Mouse (Mus musculus): ENCODE results near the gene Mxra7.

The Mxra7 gene

DNA sequence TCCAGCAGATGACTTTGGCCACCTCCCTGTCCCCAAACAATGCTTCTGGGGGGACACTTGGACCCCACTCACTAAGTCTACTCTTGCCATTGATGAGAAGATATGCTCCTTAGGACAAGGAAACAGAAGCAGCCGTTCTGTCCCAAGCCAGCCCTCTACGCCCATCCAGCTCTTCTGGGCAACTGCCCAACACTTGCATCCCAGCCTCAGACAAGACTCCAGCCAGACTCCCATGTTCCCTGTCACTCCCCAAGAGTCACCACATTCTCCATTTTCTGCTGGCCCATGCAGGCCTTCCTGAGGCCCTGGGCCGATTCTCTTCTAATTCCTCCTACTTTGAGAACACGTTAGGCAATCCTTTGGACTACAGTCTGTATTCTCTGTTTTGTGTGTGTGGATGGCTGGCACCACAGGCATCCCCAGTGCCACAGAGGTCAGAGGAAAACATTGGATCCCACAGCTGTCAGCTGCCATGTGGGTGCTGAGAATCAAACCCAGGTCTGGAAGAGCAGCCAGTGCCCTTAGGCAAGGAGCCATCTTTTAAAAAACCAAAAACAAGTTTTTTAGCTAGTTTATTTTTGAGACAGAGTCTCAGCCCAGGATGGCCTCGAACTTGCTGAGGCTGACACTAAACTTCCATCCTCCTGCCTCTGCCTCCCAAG, 7.8 kb downstream of the Mxra7 start:
- no peak for DNase-seq (ENCODE audit: low spot score in 2 of 2)

DNA sequence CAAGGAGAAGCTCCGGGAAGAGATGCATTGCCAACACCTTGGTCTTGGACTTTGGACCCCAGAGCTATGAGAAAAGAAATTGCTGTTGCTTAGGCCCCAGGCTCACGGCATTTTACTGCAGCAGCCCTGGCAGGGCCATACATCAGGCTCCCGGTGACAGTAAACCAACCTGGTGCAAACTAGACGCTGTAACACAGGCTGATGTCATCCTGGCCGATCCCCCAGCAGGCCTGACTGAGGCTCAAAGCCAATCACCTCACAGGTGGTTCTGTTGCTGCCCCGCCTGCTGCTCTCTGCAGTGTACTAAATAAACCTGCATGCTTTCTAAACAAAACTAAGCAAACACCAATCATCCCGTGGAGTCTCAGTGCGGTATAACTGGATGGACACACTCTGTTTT, 9.1 kb downstream of the Mxra7 start:
- no peak for DNase-seq (ENCODE audit: low spot score in 2 of 2)

- DNase-seq (ENCODE audit: low spot score in 2 of 2): no peak
Observed at GRCm38 (mm10) chr11:116817567-116817966, 10.3 kb downstream of the Mxra7 start.

DNA sequence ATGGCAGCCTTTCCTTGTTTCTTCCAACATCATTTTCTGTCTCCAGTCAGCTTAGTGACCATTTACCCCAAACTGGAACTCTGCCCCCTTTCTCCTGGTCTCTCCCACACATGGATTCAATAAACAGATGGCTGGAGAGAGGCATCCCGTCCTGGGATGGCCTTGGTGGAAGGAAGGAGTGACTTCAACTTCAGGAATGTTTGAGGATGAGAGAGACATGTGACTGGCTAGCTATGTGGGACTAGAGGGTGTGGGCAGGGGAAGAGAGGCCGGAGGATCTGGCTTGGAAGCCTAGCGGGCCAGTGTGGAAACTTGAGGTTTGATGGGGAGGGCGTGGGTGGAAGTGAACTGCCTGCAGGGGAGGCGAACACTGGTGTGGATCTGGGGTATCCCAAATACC, 11.1 kb downstream of the Mxra7 start:
- DNase-seq (ENCODE audit: low spot score in 2 of 2): no peak

DNA sequence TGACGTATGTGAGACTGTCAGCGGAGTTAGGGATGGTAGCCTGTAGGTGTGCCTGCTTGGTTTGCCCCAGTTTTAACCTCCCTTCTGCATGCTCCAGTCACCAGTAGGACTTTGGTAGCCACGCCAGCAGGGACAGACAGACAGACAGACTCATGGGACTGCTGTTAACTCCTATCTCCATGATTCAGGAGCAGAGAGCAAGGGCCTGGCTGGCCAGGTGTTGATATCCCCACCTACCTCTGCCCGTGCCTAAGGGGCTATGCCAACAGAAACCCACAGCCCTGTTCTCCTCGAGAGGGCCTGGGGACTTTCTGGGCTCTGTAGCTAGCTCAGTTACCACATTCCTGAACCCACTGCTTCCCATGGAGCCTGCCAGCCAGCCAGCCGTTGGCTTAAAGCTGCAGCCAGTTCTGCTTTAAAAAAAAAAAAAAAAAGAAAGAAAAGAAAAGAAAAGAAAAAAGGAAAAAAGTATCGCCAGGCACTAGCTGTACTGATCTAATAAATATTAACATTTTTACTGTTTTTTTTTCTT, 12.9 kb downstream of the Mxra7 start:
- no peak for DNase-seq (ENCODE audit: low spot score in 2 of 2)

- DNase-seq (ENCODE audit: low spot score in 2 of 2): no peak
Observed at GRCm38 (mm10) chr11:116814076-116814883, 13.6 kb downstream of the Mxra7 start.

- no peak for DNase-seq (ENCODE audit: low spot score in 2 of 2)
Observed at GRCm38 (mm10) chr11:116813610-116814009, 14.2 kb downstream of the Mxra7 start.

DNA sequence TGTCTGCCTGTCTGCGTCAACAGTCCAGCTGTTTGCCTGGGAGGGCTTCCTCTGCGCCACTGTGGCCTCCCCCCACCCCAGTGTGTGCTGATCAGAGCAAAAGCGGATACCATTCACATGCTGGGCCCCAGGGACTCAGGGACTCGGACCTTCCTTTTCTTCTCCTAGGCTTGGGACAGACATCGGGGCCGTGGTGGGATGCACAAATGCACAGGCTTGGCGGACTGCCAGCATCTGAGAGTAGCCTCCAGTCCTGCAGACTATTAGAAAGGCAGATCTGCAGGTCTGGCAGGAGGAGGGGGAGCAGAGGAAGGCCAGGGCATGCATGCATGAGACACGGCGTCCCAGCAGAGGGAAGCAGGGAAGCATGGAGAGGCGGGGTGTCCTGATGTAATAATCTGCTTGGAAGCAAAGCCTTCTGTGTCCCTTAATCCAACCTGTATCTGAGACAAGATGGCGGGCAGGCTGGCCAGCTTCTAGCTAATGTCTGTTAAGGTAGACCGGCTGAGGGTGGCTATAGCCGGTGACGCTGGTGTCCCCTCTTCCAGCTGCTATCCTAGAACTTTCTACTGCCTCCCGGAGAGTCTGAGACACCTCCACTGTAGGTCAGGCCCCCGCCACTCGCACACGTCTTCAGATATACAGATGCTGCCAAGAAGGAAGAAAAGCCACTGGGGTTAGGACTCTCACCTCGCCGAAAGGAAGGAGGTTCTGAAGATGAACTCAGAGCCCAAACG, 14.9 kb downstream of the Mxra7 start:
- no peak for DNase-seq (ENCODE audit: low spot score in 2 of 2)

DNA sequence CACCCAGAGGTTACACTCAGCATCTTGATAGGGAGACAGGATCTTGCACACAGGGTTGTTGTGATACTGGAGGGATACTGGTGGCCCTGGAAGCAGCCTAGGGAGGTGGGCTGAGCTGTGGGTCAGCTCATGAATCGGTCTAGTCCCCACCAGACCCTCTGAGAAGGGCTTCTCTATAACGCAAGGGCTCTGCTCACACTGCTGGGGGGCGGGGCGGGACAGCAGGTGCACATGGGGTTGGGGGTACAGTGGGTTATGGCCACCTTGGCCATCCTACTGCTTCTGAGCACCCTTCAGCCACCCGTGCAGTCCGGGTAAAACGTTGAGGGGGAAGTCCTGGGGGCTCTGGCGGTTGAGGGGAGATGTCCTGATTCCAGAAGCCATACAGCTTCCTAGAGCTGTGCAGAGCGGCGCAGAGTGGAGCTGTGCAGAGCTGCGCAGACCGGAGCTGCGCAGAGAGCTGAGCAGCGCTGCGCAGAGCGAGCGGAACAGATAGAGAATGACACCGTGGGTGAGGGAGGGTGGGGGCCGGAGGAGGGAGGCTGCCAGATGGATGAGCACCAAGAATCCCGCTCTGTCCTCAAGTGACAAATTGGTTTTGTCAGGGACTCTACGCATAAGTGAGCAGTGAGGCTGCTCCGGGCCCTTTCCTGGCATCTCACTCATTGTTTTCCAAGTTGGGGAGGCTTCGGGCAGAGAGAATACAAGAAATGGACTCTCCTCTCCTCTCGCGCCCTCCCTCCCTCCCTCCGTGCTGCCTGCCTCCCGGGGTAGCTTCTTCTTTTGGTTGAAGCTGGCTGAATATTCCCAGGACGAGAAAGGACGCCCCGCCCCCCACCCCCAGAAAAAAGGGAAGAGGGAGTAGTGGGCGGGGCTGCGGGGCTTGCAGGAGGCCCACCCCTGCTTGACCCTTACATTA, 16.6 kb downstream of the Mxra7 start:
- peak; percentile 78 to 79 for DNase-seq (ENCODE audit: low spot score in 2 of 2)

DNA sequence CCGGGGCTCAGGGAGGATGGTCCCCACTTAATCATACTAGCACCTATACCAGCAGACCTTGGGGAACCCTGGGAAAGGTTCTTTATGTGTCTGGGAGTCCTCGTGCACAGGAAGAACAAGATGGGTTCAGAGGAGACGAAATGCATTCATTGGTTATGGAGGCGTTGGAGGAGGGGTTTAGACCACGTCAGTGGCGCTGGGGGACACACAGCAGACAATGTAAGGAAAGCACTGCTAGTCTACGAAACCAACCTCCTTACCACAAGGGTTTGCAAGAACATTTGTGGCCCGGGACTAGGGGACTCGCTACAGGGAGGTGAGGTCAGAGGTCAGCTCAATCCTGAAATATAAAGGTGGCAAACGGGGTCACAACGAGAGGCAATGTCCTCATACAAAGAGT, 17.3 kb downstream of the Mxra7 start:
- DNase-seq (ENCODE audit: low spot score in 2 of 2): no peak

GRCm38 (mm10) chr11:116809520-116809919, 18.3 kb downstream of the Mxra7 start:
- no peak for DNase-seq (ENCODE audit: low spot score in 2 of 2)

- no peak for DNase-seq (ENCODE audit: low spot score in 2 of 2)
Observed at GRCm38 (mm10) chr11:116808811-116809395, 18.9 kb downstream of the Mxra7 start.

DNA sequence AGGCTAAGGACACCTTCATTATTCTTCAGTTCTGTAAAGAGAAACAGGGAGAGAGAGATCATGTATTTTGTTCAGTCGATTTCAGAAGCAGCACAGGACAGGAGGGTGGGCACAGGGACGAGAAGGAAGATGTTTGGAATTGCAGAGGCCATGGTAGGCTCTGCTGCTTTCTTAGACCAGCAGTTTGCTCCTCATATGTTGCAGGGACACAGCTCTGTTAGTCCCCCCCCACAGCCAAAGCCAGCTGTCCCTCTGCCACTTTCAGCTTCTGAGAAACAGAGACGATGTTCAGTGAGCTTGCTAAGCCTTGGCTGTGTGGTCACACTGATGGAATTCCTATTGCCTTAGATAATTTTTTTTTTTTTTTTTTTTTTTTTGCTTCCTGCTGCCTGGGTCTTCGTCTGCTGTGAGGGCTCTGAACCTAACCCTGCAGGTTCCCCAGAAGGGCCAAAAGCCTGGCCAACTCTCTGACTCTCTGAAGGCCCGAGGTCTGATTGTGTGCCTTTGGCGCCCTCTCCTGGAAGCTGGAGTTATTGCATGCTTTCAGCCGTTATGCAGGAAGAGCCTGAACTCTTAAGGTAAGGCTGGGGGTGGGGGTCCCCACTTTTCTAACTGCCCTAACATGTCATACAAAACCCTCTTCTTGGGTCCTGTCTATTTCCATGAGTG, 19.8 kb downstream of the Mxra7 start:
- peak; percentile 87 to 90 for DNase-seq (ENCODE audit: low spot score in 2 of 2)

GRCm38 (mm10) chr11:116807526-116807925, 20.3 kb downstream of the Mxra7 start:
- no peak for DNase-seq (ENCODE audit: low spot score in 2 of 2)

DNA sequence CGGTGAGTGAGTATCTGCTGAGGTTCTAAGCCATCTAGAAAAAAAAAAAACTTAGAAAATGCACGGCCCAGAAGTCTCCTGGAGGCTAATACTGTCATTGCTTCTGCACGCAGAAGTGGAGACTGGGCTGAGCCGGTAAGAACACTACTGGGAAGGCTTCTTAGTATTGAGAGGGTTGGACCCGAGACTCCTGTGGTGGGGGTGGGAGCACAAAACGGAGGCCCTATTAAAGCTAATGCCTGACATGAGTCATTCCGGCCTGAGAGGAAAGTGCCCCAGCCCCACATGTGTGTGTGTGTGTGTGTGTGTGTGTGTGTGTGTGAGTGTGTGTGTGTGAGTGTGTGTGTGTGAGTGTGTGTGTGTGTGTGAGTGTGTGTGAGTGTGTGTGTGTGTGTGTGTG, 20.7 kb downstream of the Mxra7 start:
- DNase-seq (ENCODE audit: low spot score in 2 of 2): no peak

DNA sequence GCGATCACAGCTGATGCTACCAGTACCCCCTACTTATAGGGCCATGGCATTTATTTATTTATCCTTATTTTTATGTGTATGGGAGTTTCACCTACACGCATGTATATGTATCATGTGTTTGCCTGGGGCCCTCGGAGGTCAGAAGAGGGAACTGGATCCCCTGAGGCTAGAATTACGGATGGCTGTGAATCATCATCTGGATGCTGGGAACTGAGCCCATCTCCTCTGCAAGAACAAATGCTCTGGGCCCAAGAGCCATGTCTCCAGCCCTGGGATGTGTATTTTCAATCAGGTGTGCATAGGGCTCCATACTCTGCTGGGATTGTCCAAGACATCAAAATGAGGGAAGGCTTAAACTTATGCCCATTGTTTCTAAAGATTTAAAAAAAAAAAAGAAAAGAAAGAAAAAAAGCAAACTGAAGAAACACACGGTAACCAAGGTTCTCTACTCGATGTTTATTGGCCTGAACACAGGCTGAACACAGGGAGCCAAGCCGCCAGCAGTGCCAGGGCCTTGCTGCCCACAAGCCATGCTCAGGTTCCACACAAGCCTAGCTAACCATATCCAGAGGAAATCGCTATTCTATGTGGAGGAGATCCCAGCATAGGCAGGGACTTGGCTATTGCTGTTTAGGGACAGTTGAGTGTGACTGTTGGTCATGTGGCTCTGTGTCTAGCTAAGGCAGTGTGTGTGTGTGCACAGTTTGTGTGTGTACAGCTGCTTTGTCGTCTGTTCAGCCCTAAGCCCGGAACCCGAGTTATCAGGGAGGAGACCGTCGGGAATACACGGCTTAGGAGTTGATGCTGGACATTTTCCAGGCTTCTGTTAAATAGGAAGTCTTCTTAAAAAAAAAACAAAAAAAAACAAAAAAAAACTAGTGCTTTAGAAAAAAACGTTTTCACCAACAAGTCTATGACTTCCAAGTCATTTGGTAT, 21.4 kb downstream of the Mxra7 start:
- no peak for DNase-seq (ENCODE audit: low spot score in 2 of 2)

- DNase-seq (ENCODE audit: low spot score in 2 of 2): no peak
Observed at GRCm38 (mm10) chr11:116802709-116803108, 25.1 kb downstream of the Mxra7 start.

GRCm38 (mm10) chr11:116801106-116801505, 26.7 kb downstream of the Mxra7 start:
- DNase-seq (ENCODE audit: low spot score in 2 of 2): no peak

- DNase-seq (ENCODE audit: low spot score in 2 of 2): no peak
Observed at GRCm38 (mm10) chr11:116799364-116799763, 28.5 kb downstream of the Mxra7 start.
